Mouse (Mus musculus) erythroblast, adult 5-6 weeks (primary cell): ENCODE data around the gene Hira. TPM values are rescaled to one million over a fixed set of nuclear protein-coding genes. Genes with fewer than 3 reads are reported as not detected.
"Not testable (repeated sequence)": the region's sequence is repeated elsewhere in the genome, so short reads cannot be mapped to it uniquely, and the experiment has no call there.

Experiments
- ATAC-seq: replicated peaks from 2 replicates; pipeline ENCODE4 v1.8.0; 2016; ENCODE audit warnings: moderate number of reproducible peaks, mild to moderate bottlenecking, moderate TSS enrichment, inconsistent platforms; ENCODE audit not compliant: poor library complexity, low FRiP score, severe bottlenecking
- total RNA-seq, 2 experiments: library from RNA; stranded (forward) in 1 of 2; stranded (reverse) in 1 of 2; fragments of 150-400 nt in 1 of 2; fragments of 200-764, 138-1000 nt in 1 of 2; gene quantifications; 2 replicates each; pipeline versions ENCODE4 v1.2.3 to v1.2.4; 2015 to 2017; ENCODE audit warnings: low replicate concordance in 2 of 2

Hira gene
- total RNA-seq, 2 experiments from 2014 or later, result 20.4 to 24.5 TPM

DNA sequence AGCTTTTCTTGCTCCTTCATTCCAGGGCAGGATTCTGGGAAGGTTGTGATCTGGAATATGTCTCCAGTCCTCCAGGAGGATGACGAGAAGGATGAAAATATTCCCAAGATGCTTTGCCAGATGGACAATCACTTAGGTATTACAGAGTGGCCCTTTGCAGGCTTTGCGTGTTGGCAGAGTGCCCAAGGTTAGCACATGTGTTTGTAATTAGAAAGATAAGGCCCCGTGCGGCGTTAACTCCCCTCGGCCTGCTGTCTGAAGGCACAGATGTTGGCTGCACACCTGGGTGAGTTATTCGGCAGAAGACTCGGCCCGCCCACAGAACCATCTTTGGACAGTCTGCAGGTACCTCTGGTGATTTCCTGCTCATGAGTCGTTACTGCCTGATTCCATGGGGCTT, 19.6 kb downstream of the Hira start:
- peak; percentile 90 for ATAC-seq

GRCm38 (mm10) chr16:18905648-18906047, 28.8 kb downstream of the Hira start:
- no peak for ATAC-seq

DNA sequence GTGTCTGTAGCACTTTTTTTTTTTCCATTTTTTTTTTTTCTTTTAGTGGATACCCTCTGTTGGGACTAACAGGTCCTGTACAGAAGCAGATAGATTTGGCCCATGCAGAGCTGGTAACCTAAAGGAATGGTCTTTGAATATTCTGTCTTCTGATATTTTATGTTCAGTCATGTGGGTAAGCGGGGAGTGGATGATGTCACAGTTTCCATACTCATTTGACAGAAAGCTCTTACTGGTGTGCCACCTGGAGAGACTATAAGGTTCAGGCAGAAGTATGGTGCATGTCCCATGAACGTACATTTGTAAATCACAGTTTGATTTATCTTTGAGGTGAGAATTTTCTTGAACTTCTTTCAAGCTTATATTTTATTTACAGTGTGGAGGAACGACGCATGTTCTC, 39.2 kb downstream of the Hira start:
- ATAC-seq, result no peak

- ATAC-seq, result no peak
Measured at GRCm38 (mm10) chr16:18921771-18922170, 44.9 kb downstream of the Hira start.

DNA sequence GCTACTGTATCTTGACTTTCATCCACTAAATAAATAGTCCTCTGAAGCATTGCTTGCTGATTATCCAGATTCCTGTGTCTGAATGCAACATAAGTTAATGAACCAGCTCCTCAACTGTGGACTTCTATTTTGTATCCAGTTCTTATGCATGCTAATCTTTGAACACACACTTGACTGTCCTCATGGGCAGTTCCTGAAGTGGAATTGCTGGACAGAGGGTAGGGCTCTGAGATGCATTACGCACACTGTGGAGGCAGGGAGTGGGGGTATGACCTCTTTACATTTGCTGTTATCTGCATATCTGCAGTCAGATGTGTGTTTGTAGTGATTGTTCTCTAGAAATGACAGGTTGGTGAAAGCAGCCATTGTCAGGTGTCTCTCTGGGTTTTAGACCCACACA, 51.1 kb downstream of the Hira start:
- ATAC-seq, result no peak

- ATAC-seq, result no peak
Measured at GRCm38 (mm10) chr16:18938321-18939082, 61.7 kb downstream of the Hira start.

GRCm38 (mm10) chr16:18943906-18944305, 67.1 kb downstream of the Hira start:
- no peak for ATAC-seq

- no peak for ATAC-seq
Measured at GRCm38 (mm10) chr16:18948941-18949340, 72.1 kb downstream of the Hira start.

DNA sequence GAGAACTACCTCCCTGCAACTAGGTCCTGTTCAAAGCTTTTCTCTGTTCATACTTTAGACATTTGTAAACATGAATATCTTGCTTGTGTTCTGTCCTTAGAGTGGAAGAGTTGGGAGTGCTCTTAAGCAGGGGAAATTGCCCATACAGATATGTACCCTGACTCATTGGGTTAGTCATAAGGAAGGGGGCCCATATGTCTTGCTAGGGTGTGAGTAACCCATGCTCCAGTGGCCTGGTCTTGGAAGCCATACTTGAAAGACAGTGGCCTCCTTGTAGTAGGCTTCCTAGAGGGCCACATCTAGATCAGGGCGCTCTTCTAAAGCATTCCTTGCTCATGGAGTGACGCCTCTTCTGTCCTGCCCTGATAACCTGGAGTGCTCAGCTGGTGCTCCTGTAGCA, 73.5 kb downstream of the Hira start:
- ATAC-seq, result no peak

GRCm38 (mm10) chr16:18952813-18953212, 76.0 kb downstream of the Hira start:
- no peak for ATAC-seq

DNA sequence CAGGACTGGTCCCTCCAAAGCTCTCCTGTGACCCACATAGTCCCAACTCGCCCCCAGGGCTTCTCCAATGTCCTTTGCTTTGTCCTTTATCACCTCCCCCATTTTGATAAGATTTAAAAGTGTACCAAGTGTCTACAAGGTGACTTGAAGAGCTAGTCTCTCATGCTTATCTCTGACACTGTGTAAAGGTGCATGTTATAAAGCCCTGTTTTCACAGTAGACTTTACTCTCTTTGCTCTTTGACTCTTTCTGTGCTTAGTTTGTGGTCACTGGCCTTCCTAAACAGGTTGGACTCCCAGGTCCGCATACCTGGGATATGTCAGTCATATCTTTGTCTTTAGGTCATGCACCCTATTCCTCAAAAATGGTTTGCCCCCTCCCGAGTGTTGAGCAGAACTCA, 78.2 kb downstream of the Hira start:
- ATAC-seq, result no peak

- no peak for ATAC-seq
Measured at GRCm38 (mm10) chr16:18963486-18963885, 86.6 kb downstream of the Hira start.

DNA sequence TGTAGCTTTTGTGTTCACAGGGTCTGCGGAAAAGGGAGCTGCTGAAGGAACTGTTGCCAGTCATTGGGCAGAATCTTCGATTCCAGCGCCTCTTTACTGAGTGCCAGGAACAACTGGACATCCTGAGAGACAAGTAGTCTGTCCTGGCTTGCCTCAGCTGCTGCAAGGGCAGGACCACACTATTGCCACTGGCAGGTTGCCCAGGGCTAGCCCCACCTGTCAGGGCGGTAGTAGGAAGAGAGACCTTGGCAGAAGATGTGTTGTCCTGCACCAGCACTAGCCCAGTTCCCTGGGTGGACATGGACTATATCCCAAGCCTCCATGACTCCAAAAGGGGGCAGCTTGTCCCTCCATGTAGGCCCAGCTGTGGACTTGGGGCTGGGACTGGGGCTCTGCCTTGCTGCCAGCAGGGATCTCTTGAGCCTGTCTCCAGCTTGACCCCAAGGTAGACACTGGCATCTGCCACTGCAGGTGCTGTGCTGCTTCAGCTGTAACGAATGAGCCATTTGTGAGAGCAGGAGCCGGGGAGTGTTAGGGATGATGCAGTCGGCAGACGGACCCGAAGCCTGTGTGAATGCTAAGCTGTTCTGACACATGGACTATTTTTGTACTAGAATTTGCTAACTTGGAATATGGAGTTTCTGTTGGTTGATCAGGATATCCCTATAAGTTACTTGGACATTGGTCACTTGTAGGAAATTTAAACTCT, 92.7 kb downstream of the Hira start:
- no peak for ATAC-seq

- ATAC-seq, result no peak
Measured at GRCm38 (mm10) chr16:18970837-18971236, 94.0 kb downstream of the Hira start.

- ATAC-seq, result not testable (repeated sequence)
Measured at GRCm38 (mm10) chr16:18975665-18976064, 98.8 kb downstream of the Hira start.

DNA sequence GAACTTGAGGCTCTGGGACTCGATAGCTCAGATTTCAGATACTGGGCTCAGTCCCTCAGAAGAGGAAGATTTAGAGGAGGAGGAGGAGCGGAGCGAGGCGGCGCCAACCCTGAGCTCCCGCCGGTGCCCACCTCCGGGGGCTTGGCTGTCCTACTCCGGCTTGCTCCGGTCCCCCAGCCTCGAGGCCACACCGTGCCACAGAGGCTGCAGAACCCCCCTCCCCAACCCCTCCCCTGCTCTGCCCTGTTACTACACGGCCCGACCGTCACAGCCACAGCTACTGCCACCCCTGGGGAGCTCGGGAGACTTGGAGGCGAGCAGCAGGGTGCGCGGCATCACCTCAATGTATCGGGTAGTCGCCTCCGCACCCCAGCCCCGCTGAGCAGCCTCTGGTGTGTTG, 99.5 kb downstream of the Hira start:
- no peak for ATAC-seq

GRCm38 (mm10) chr16:18986381-18986780, 109.5 kb downstream of the Hira start:
- no peak for ATAC-seq

DNA sequence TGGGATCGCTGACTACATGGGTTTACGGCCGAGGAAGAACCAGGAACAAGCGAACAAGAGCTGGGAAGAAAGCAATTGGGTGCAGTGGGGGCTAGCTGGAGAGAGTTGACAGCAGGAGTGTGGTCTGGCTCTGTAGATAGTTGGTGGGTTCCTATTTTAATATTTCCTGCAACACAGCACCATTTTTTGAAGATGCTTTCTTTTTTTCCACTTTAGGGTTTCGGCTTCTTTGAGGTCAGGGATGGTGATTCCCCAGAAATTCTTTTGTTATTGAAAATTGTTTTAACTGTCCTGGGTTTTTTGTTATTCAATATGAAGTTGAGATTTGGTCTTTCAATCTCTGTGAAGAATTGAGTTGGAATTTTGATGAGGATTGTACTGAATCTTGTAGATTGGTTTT, 110.0 kb downstream of the Hira start:
- no peak for ATAC-seq

- ATAC-seq, result peak; percentile 60
Measured at GRCm38 (mm10) chr16:19002610-19003389, 126.0 kb downstream of the Hira start.

DNA sequence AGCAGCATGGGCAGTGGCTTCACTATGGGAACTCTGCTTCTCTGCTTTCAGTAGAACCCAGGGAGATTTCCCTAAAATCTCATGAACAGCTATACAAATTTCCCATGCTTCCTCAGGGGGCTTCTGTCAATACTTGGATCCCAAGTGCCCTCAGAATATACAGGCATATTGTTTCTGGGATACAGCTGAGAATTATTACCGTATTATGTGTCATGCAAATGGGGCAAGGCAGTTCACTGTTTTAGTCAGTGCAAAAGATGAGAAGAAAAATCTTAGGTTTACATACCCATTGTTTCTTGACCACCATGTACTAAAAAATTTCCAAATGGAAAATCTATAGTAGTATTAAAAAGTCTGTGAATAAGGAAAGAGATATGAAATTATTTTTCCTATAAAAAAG, 126.9 kb downstream of the Hira start:
- no peak for ATAC-seq

DNA sequence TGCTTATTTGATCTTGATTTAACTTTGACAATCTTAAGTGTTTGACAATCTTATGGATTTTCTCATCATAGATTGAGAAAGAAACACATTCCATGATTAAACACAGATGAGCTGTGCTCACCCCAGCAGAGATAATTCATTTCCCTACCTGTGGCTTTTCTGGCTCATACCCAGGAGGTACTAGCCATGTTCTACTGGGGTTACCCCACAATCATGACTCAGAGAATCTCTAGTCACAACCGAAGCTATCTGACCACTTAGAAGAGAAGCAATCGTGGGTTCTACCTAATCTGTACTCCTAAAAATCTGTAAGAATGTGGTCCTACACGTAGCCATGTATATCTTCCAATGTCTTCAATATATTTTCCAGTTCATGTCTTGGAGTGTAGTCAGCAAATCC, 128.5 kb downstream of the Hira start:
- no peak for ATAC-seq
